Mouse (Mus musculus) liver, postnatal 0 days (tissue): ENCODE data around the gene Fabp3. TPM values are rescaled to one million over a fixed set of nuclear protein-coding genes. Genes with fewer than 3 reads are reported as not detected.
A peak's percentile ranks its signal among the peaks of the same experiment; 100 is the strongest.

Experiments
- ATAC-seq: fragments of 200-750 bp; cut with Nextera tagmentation; 2 replicates; pipeline ENCODE4 v1.8.0; 2017; ENCODE audit warnings: mild to moderate bottlenecking, moderate library complexity
- DNase-seq: peaks from one replicate; pipeline ENCODE4 v3.0.0-alpha.2; 2016
- H3K27ac ChIP-seq: fragments of 300-500 bp; sonication (generic); 2 replicates; pipeline ENCODE4 v1.5.1; 2014; ENCODE audit warnings: antibody characterized with exemption, moderate library complexity, mild to moderate bottlenecking, low read depth
- H3K27me3 ChIP-seq: fragments of 300-500 bp; sonication (generic); 2 replicates; pipeline ENCODE4 v1.6.1; 2014; ENCODE audit warnings: low read length, control low read depth, mixed read lengths; ENCODE audit not compliant: insufficient read depth
- H3K36me3 ChIP-seq: fragments of 300-500 bp; sonication (generic); replicated peaks from 2 replicates; pipeline ENCODE4 v1.6.1; 2014; ENCODE audit warnings: mild to moderate bottlenecking, control low read depth, low read length, moderate library complexity, mixed read lengths; ENCODE audit not compliant: insufficient read depth
- H3K4me1 ChIP-seq: fragments of 300-500 bp; sonication (generic); 2 replicates; pipeline ENCODE4 v1.6.1; 2014; ENCODE audit warnings: antibody characterized with exemption, mild to moderate bottlenecking, control low read depth; ENCODE audit not compliant: insufficient read depth
- H3K4me2 ChIP-seq: fragments of 300-500 bp; sonication (generic); 2 replicates; pipeline ENCODE4 v1.6.1; 2014; ENCODE audit warnings: low read depth, mild to moderate bottlenecking, low read length, moderate library complexity, mixed read lengths
- H3K4me3 ChIP-seq: fragments of 300-500 bp; sonication (generic); 2 replicates; pipeline ENCODE4 v1.5.1; 2014; ENCODE audit warnings: low read depth, low read length
- H3K9ac ChIP-seq: fragments of 300-500 bp; sonication (generic); replicated peaks from 2 replicates; pipeline ENCODE4 v1.6.1; 2014; ENCODE audit warnings: mild to moderate bottlenecking, moderate library complexity
- H3K9me3 ChIP-seq: fragments of 300-500 bp; sonication (generic); 2 replicates; pipeline ENCODE4 v1.6.1; 2016; ENCODE audit warnings: mild to moderate bottlenecking, control low read depth, low read length, mixed read lengths
- CTCF ChIP-seq: sonication (generic); IDR thresholded peaks from 2 replicates; pipeline ENCODE4 v1.5.1; 2016; ENCODE audit warnings: antibody characterized with exemption, low read depth
- EP300 ChIP-seq: IDR thresholded peaks from 2 replicates; pipeline ENCODE4 v1.6.1; 2016; ENCODE audit warnings: antibody characterized with exemption, low read depth, mild to moderate bottlenecking
- WGBS: fragments of 180-500 bp; shearing (Covaris S2); extraction: QIAGEN DNeasy Blood & Tissue Kit; methylation state at CpG from one replicate; pipeline ENCODE4 v1.1.7; 2014; ENCODE audit not compliant: insufficient replicate concordance; 5-methylcytosine and 5-hydroxymethylcytosine counted together
- polyA plus RNA-seq: library from polyadenylated mRNA; unstranded; fragments of >200 nt; fragmentation: Nextera tagmentation; extraction: Ambion mirVana; gene quantifications from 2 replicates; pipeline ENCODE4 v1.2.1, GENCODE M21; 2015

The Fabp3 gene
- polyA plus RNA-seq, 1 experiment from 2014 or later = 1.3 TPM

DNA sequence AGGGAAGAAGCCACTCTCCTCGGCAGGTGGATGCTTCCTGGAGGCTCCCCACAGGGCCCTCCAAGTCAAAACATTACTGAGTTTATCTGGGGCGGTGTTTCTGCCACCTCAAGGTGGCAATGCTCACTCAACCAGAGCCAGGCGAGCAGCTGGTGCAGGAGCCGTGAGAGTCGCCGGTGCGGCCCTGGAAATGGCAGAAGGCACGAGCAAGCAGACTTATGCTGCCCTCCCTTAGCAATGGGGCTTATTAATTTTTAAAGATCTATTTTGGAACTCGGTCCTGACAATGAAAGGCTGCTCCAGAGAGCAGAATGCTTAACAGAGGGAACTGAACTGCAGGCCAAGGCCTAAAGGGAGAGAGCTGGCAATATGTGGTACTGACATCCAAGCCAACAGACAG is 19.0 kb downstream of the Fabp3 start:
- Histone ChIP-seq H3K27me3 (no peaks in the 10 kb centered on the region), H3K27ac (no peak overlapping the region), H3K4me3 (no peak overlapping the region), H3K9me3 (no peaks in the 10 kb centered on the region), H3K4me1 (no peaks in the 10 kb centered on the region), H3K36me3 (peaks cover 30% of the 10 kb centered on the region), H3K9ac (no peak overlapping the region), H3K4me2 (no peak overlapping the region)
- no peak for ATAC-seq
- DNase-seq = no peak
- TF ChIP-seq EP300 = no peak
- WGBS = 86% methylated on average over 9 of the region's 9 CpGs

- WGBS = 64% methylated on average over 5 of the region's 5 CpGs
These were observed 27.5 kb downstream of the Fabp3 start for GRCm38 (mm10) chr4:130335867-130336266.

DNA sequence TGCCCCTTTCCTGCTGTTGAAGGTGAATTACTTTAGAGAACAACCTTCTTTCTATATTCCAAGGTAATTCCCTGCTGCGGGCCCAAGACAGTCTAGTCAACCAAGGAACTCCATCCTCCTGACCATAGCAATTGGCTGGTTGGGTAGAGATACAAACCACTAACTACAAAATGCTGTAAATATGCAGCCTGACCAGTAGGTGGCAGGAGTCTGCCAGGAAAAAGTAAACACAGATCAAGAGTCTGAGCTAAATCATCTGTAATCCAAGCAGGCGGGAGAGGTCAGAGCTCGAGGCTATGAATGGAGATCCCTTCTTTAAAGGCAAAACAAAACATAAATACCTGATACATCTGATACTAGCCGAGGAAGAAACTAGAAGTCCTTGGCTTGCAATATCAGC is 33.3 kb downstream of the Fabp3 start:
- Histone ChIP-seq H3K9ac (no peak overlapping the region), H3K4me3 (no peak overlapping the region), H3K4me1 (no peaks in the 10 kb centered on the region), H3K4me2 (no peak overlapping the region), H3K27ac (no peak overlapping the region), H3K9me3 (no peaks in the 10 kb centered on the region), H3K27me3 (no peaks in the 10 kb centered on the region), H3K36me3 (peaks cover 13% of the 10 kb centered on the region)
- ATAC-seq (no peak), DNase-seq (peak; percentile 65)
- 27% methylated on average over 4 of the region's 4 CpGs for WGBS
- no peak for TF ChIP-seq EP300
- TF ChIP-seq CTCF = peak; percentile 89

More at GRCm38 (mm10) chr4:130335867-130336266, 27.5 kb downstream of the Fabp3 start:
- H3K27me3 ChIP-seq = no peaks in the 10 kb centered on the region
- no peak overlapping the region for H3K27ac ChIP-seq
- H3K36me3 ChIP-seq = peaks cover 15% of the 10 kb centered on the region
- ATAC-seq (peak; percentile 81), DNase-seq (no peak)
- no peak overlapping the region for H3K4me3 ChIP-seq
- H3K4me2 ChIP-seq = no peak overlapping the region
- H3K9ac ChIP-seq = no peak overlapping the region
- no peaks in the 10 kb centered on the region for H3K4me1 ChIP-seq
- no peaks in the 10 kb centered on the region for H3K9me3 ChIP-seq
- TF ChIP-seq EP300 (no peak), CTCF (no peak)

- H3K27me3 ChIP-seq = no peaks in the 10 kb centered on the region
- no peaks in the 10 kb centered on the region for H3K9me3 ChIP-seq
- H3K4me2 ChIP-seq = no peak overlapping the region
- no peak overlapping the region for H3K27ac ChIP-seq
- peak; percentile 58 for TF ChIP-seq CTCF
- no peak for TF ChIP-seq EP300
- H3K9ac ChIP-seq = no peak overlapping the region
- DNase-seq (no peak), ATAC-seq (no peak)
- H3K4me1 ChIP-seq = no peaks in the 10 kb centered on the region
- no peak overlapping the region for H3K4me3 ChIP-seq
- H3K36me3 ChIP-seq = peaks cover 46% of the 10 kb centered on the region
- 89% methylated on average over 6 of the region's 6 CpGs for WGBS
These were observed 41.3 kb downstream of the Fabp3 start for GRCm38 (mm10) chr4:130349666-130350065.

GRCm38 (mm10) chr4:130350690-130351422 is 42.5 kb downstream of the Fabp3 start:
- no peak overlapping the region for H3K4me3 ChIP-seq
- H3K4me1 ChIP-seq = no peaks in the 10 kb centered on the region
- WGBS = 77% methylated on average over 16 of the region's 16 CpGs
- H3K9ac ChIP-seq = no peak overlapping the region
- H3K36me3 ChIP-seq = peaks cover 45% of the 10 kb centered on the region
- no peak for DNase-seq
- ATAC-seq = 0 out of 2 replicates have a peak, but pooled peaks have one; percentile 10
- TF ChIP-seq CTCF = peak; percentile 21; the same call in 1 of the 2 replicates
- TF ChIP-seq EP300 = no peak
- no peak overlapping the region for H3K4me2 ChIP-seq
- no peak overlapping the region for H3K27ac ChIP-seq
- no peaks in the 10 kb centered on the region for H3K9me3 ChIP-seq
- no peaks in the 10 kb centered on the region for H3K27me3 ChIP-seq

DNA sequence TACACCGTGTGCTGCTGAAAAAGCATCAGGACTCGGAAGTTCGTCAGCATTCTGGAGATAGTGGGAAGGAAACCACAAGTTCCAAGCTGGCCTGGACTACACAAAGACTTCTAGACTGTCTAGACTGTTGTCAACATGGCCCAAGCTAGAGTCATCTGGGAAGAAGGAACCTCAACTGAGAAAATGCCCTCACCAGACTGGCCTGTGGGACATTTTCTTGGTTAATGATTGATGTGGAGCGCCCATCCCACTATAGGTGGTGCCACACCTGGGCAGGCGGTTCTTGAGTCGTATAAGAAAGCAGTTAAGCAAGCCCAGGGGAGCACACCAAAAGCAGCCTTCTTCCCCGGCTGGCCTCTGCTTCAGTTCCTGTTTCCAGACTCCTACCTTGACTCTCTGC is 44.2 kb downstream of the Fabp3 start:
- Histone ChIP-seq H3K4me3 (no peak overlapping the region), H3K27ac (no peak overlapping the region), H3K9ac (no peak overlapping the region), H3K4me1 (no peaks in the 10 kb centered on the region), H3K4me2 (no peak overlapping the region), H3K36me3 (peaks cover 45% of the 10 kb centered on the region), H3K9me3 (no peaks in the 10 kb centered on the region), H3K27me3 (no peaks in the 10 kb centered on the region)
- no peak for ATAC-seq
- DNase-seq = no peak
- TF ChIP-seq EP300 (no peak), CTCF (no peak)
- WGBS = 81% methylated on average over 7 of the region's 7 CpGs
